Mouse (Mus musculus): ENCODE results near the gene Arid4b.
"Not testable (repeated sequence)": the region's sequence is repeated elsewhere in the genome, so short reads cannot be mapped to it uniquely, and the experiment has no call there.

Gene Arid4b
- long read RNA-seq, experiment 1, transcript Arid4b-202 (15 exons, 3,020 nt), result major isoform, 29 of 67 reads
- long read RNA-seq, experiment 1, partial matches to known transcripts, result 32 of 67 reads
- long read RNA-seq, experiment 1, other reads (novel, unspliced or antisense), result 6 of 67 reads
- long read RNA-seq, experiment 2, transcript Arid4b-202 (15 exons, 3,020 nt), result major isoform, 25 of 69 reads
- long read RNA-seq, experiment 2, partial matches to known transcripts, result 37 of 69 reads
- long read RNA-seq, experiment 2, other reads (novel, unspliced or antisense), result 7 of 69 reads

DNA sequence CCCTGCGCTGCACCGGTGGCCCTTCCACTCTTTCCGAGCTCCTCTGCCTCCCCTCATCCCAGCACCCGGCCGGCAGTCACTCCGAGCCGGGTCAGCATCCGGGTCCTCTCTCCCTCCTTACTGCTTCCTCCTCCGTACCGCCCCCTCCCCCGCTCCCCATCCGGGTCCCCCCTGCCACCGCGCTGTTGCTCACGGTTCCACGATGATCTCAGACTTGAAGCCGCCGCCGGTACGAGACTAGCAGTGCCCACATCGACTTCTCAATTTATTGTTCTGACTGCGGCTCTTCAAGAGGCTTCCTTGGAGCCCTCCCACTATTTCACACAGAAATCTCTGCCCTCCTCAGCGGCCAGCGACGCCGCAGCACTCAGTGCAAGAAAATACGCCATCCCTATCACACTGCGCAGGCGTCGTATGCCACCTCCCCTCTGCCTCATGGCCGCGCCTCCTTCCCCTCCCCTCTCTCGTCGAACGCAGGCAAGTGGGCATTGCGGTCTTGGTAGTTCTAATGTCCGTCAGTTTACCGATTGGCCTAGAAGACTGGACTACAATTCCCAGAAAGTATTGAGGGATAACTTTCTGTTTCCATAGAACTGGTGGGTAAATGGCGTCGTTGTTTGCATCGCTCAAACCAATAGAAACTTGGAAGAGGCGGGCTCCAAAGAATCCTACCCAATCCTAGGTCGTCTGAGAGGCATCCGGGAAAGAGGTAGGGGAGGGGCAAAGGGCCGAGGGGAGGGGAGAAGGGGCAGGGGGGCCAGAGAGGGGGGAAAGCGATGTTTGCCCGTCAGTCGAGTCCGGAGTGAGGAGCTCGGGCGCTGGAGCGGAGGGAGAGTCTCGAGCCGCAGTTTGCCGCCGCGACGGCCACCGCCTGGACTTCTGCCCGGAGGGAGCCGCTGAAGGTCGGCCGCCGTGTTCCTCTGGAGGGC is at the start of gene Arid4b, which contains the start of gene Ggps1:
TSS of gene Arid4b (plus strand) at position 220 of the 929 bp plus-strand sequence.
TSS of gene Ggps1 (minus strand) at position 476 of the 929 bp plus-strand sequence.
- intact Hi-C loops (cut with DNase I), result loop anchor here (2.0 to 10.0 kb wide), 2 partner anchors 24 to 112 kb away; partner anchors contain the start of gene Tbce

DNA sequence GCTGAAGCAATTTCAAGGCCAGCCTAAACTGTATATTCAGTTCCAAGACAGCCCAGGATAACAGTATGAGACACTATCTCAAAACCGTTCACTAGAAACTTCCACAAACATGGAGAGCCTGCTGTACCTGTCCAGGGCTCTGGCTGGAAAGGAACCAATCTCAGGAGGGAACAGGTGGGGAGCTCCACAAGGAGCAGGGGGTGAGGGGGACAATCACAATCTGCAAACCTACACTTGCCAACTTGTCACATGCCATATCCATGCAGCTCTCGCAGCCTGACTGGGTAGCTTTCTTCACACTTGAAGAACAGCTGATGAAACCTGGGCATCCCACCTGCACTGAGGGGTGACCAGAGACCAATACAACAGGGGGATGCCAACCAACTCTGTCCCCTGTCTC is 49.0 kb upstream of the Arid4b start:
- intact Hi-C loops (cut with DNase I), result no loop called here

GRCm38 (mm10) chr13:14014540-14014939 is 48.5 kb upstream of the Arid4b start:
- intact Hi-C loops (cut with DNase I), result no loop called here

GRCm38 (mm10) chr13:14015609-14016008 is 47.4 kb upstream of the Arid4b start:
- intact Hi-C loops (cut with DNase I), result no loop called here

- intact Hi-C loops (cut with DNase I), result no loop called here
Observed at GRCm38 (mm10) chr13:14018283-14018682, 44.7 kb upstream of the Arid4b start.

DNA sequence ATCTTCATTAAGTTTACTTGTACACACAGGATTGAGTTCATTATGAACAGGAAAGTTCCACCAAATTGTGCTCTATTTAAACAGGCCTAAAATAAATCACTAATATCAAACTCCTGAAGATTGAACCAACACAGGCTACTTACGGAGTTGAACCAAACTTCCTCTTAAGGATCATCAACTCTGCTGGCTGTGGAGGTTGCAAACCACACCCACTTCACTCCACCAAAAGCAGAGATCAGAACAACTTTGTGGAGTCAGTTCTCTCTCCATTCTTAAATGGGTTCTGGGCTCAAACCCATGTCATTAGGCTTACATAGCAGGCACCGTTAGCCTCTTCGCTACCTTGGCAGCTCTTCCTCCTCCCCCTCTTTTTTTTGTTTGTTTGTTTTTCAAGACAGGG is 44.2 kb upstream of the Arid4b start:
- intact Hi-C loops (cut with DNase I), result no loop called here

- intact Hi-C loops (cut with DNase I), result not testable (repeated sequence)
Observed at GRCm38 (mm10) chr13:14021417-14021816, 41.6 kb upstream of the Arid4b start.

- intact Hi-C loops (cut with DNase I), result no loop called here
Observed at GRCm38 (mm10) chr13:14025554-14025953, 37.5 kb upstream of the Arid4b start.

DNA sequence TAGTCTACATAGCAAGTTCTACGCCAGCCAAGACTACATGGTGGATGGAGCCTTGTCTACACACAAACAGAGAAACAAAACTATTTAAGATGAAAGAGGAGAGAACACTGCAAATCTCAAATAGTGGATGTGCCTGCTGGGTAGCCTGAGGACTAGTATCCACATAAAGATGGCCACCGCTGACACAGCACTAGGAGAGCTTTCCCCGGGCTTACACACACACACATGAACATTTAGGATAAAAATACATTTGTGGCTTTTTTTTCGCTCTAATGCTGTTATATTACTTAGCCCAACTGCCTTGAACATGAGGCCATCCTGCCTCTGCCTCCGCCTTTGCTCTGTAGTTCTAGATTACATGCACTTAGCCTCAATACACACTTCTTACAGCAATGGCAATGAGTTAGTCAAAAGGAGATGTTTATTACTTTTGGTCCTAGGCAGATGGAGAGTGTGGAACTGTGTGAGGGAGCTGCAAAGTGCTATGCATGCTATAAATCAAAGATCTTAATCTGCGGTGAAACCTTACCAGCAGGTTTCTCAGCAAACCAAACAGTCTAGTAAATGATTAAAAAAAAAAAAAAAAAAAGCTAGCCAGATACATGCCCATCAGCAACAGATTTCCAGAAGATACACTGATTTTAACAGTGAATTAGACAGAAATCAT is 36.7 kb upstream of the Arid4b start:
- intact Hi-C loops (cut with DNase I), result no loop called here

DNA sequence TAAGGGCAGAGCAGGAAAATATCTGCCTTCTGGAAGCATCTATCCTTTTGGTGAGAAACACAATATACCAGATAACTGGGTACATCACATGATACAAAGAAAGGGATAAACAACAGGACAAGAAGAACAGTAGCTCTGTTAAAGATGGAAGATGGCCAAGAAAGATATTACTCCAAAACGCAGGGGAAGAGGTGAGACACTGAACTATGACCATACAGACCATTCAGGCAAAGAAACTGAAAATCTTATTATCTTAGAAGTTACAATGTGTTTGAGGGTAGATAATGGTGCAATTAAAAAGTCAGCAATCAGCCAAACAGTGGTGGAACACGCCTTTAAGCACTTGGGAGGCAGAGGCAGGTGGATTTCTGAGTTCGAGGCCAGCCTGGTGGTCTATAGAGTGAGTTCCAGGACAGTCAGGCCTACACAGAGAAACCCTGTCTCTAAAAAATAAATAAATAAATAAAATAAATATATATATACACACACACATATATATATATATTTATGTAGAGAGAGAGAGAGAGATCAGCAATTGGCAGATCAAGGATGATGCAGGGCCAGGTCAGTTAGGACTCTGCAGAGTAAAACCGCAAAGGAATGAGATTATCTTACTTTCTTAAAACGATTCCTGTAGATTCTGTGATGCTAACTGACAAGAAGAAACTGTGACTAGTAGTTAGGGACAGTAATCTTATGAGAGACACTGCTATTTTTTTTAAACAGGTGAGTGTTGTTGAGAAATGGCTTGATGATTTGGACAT is 29.5 kb upstream of the Arid4b start:
- intact Hi-C loops (cut with DNase I), result no loop called here

GRCm38 (mm10) chr13:14034073-14034348 is 29.0 kb upstream of the Arid4b start:
- intact Hi-C loops (cut with DNase I), result no loop called here

DNA sequence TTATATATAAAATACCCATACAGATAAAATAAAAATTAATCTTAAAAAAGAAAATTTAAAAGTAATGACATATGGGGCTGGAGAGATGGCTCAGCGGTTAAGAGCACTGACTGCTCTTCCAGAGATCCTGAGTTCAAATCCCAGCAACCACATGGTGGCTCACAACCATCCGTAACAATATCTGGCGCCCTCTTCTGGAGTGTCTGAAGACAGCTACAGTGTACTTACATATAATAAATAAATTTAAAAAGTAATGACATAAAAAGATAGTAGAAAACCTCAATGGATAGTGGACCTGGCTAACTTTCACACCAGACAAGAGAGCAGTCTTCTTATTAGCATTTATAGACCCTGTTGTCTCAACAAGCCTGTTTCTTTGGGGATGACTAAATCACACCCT is 27.7 kb upstream of the Arid4b start:
- intact Hi-C loops (cut with DNase I), result not testable (repeated sequence)

DNA sequence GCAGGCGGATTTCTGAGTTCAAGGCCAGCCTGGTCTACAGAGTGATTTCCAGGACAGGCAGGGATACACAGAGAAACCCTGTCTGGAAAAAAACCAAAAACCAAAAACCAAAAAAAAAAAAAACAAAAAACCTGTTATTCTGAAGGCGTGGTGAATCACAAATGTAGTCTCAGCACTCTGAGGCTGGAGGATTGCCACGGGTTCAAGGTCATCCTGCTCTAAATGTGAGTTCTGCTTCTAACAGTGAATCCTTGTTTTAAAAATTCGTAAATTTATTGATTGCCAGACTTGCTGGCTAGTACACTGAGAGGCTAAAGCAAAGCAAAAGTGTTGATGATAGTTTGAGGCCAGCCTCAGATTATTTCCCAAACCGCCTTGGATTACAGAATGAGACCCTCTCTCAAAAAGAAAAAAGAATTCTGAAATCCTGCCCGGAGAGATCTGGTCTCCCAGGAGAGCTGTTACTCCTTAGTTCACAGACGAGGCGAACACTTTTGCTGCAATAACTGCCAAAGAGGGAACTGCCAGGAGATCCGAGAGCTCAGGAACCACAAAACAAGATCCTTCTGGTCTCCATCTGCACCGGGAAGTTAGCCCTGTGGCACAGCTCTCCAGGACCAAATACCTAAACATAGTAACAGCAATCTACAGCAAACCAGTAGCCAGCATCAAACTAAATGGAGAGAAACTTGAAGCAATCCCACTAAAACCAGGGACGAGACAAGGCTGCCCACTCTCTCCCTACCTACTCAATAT is 27.0 kb upstream of the Arid4b start:
- intact Hi-C loops (cut with DNase I), result no loop called here

GRCm38 (mm10) chr13:14038911-14039291 is 24.1 kb upstream of the Arid4b start:
- intact Hi-C loops (cut with DNase I), result loop anchor here (2.0 kb wide), 1 partner anchor 24 kb away; the partner anchor contains the start of genes Arid4b and Ggps1

GRCm38 (mm10) chr13:14039292-14039965 is 23.6 kb upstream of the Arid4b start, which contains the start of gene Tbce:
Tbce (minus strand) TSS chr13:14039638.
- intact Hi-C loops (cut with DNase I), result loop anchor here (2.0 kb wide), 1 partner anchor 23 kb away; the partner anchor contains the start of genes Arid4b and Ggps1

- intact Hi-C loops (cut with DNase I), result no loop called here
Observed at GRCm38 (mm10) chr13:14040186-14040585, 22.8 kb upstream of the Arid4b start.

GRCm38 (mm10) chr13:14043851-14044250 is 19.2 kb upstream of the Arid4b start:
- intact Hi-C loops (cut with DNase I), result no loop called here

DNA sequence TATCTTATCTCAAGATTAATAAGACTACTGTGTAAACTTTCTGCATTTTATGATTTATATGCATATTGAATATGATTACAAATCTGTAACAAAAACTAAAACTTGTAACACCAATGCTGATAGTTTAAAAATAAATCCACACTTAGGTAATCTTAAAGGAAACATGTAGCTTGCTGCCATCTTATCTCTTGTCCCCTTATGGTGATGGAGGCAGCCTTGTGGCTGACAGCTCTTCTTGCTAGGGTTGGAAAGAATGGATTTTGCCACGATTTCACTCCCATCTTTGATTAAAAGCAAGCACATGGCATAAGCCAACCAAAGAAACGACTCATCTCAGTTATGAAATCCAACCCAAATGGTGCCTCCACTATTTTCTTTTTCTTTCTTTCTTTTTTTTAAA is 18.5 kb upstream of the Arid4b start:
- intact Hi-C loops (cut with DNase I), result no loop called here

- intact Hi-C loops (cut with DNase I), result no loop called here
Observed at GRCm38 (mm10) chr13:14049878-14050277, 13.2 kb upstream of the Arid4b start.

GRCm38 (mm10) chr13:14056801-14057200 is 6.2 kb upstream of the Arid4b start:
- intact Hi-C loops (cut with DNase I), result no loop called here

Measured in adrenal gland (tissue).